Mouse (Mus musculus): ENCODE data around the gene Msantd2. TPM values are rescaled to one million over a fixed set of nuclear protein-coding genes. Genes with fewer than 3 reads are reported as not detected.

Msantd2 gene
- polyA plus RNA-seq, 1 experiment from 2014 or later, result 35.4 TPM

- no peak for ATAC-seq (ENCODE audit: low FRiP score)
- Histone ChIP-seq H3K27me3 (peaks cover 36% of the 10 kb centered on the region), H3K4me3 (no peak overlapping the region), H3K4me2 (no peak overlapping the region), H3K9ac (no peak overlapping the region), H3K36me3 (no peaks in the 10 kb centered on the region), H3K4me1 (replicated peaks) (peaks cover 3% of the 10 kb centered on the region; the same call in 1 of the 2 replicates), H3K9me3 (no peaks in the 10 kb centered on the region), H3K27ac (no peak overlapping the region)
- WGBS, result 86% methylated on average over 4 of the region's 4 CpGs
Observed at GRCm38 (mm10) chr9:37536851-37537250, 47.7 kb downstream of the Msantd2 start.

- H3K4me1 ChIP-seq (replicated peaks), result peaks cover 3% of the 10 kb centered on the region; the same call in 1 of the 2 replicates
- H3K4me2 ChIP-seq, result no peak overlapping the region
- no peaks in the 10 kb centered on the region for H3K9me3 ChIP-seq
- no peaks in the 10 kb centered on the region for H3K36me3 ChIP-seq
- H3K9ac ChIP-seq, result no peak overlapping the region
- WGBS, result 81% methylated on average over 5 of the region's 5 CpGs
- ATAC-seq (ENCODE audit: low FRiP score), result no peak
- H3K27me3 ChIP-seq, result peaks cover 39% of the 10 kb centered on the region
- H3K4me3 ChIP-seq, result no peak overlapping the region
- H3K27ac ChIP-seq, result no peak overlapping the region
Observed at GRCm38 (mm10) chr9:37537658-37538250, 48.6 kb downstream of the Msantd2 start.

GRCm38 (mm10) chr9:37539170-37540025 lies 50.3 kb downstream of the Msantd2 start, which contains the start of gene Vsig2:
Vsig2 (plus strand) TSS chr9:37539255.
- Histone ChIP-seq H3K4me1 (replicated peaks) (peaks cover 7% of the 10 kb centered on the region; the same call in 1 of the 2 replicates), H3K27ac (no peak within 1 kb of the TSS), H3K27me3 (peaks cover 45% of the 10 kb centered on the region), H3K9ac (no peak within 1 kb of the TSS), H3K4me2 (no peak within 1 kb of the TSS), H3K9me3 (no peaks in the 10 kb centered on the region), H3K4me3 (no peak within 1 kb of the TSS), H3K36me3 (no peaks in the 10 kb centered on the region)
- no peak for ATAC-seq (ENCODE audit: low FRiP score)
- 46% methylated on average over 23 of the region's 23 CpGs for WGBS

DNA sequence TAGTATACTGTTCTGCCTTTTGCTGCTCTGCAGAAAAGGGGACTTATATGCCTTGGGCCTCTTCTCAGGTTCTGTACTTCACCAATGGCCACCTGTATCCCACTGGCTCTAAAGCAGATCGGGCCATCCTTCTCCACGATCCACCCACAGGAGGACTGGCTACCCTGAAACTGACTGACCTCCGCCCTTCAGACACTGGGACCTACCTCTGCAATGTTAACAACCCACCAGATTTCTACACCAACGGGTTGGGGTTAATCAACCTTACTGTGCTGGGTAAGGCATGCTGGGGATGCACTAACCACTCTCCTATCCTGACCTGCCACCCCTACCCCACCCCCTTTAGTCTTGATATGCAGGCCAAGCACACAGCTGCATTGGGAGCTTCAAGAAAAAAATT lies 51.1 kb downstream of the Msantd2 start:
- no peak overlapping the region for H3K4me3 ChIP-seq
- H3K27ac ChIP-seq, result no peak overlapping the region
- peaks cover 14% of the 10 kb centered on the region for H3K4me1 ChIP-seq (replicated peaks)
- H3K27me3 ChIP-seq, result peaks cover 53% of the 10 kb centered on the region
- H3K4me2 ChIP-seq, result no peak overlapping the region
- no peaks in the 10 kb centered on the region for H3K9me3 ChIP-seq
- no peak overlapping the region for H3K9ac ChIP-seq
- ATAC-seq (ENCODE audit: low FRiP score), result no peak
- WGBS, result 93% methylated on average over 4 of the region's 4 CpGs
- H3K36me3 ChIP-seq, result no peaks in the 10 kb centered on the region

DNA sequence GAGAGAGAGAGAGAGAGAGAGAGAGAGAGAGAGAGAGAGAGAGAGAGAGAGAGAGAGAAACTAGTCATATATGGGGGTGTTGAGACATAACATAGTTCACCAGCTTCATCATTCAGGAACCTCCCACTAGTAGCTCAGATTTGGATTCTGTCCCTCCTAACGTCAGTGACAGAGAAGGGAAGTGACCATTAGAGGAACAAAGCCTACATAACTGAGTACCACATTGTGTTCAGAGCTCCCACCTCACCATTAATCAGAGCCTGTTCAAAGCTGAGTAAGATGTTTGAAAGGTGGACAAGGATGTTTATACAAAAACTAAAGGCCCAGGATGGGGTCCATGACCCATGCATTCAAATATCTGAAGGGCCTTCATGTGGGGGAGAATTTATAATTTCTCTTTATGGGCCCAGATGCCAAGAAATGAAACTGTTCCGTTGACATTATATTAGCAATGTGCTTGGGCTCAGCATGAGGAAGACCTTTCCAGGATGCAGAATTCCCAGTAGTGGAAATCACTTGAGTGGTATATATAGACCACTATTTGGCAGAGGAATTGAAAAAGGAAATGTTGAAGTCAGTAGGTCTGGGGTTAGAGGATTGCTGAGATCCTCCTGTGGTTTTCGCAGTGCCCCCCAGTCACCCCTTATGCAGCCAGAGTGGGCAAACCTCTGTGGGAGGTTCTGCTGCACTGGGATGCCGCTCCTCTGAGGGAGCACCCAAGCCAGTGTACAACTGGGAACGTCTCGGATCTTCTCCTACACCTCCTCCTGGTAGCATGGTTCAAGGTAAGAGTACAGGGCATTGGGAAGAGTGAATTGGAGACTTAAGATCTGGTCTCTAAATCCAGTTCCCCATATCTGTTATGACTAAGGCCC lies 51.8 kb downstream of the Msantd2 start:
- H3K9me3 ChIP-seq, result no peaks in the 10 kb centered on the region
- ATAC-seq (ENCODE audit: low FRiP score), result no peak
- no peak overlapping the region for H3K4me2 ChIP-seq
- WGBS, result 83% methylated on average over 6 of the region's 6 CpGs
- no peaks in the 10 kb centered on the region for H3K36me3 ChIP-seq
- no peak overlapping the region for H3K4me3 ChIP-seq
- no peak overlapping the region for H3K9ac ChIP-seq
- H3K27me3 ChIP-seq, result peaks cover 60% of the 10 kb centered on the region
- H3K27ac ChIP-seq, result no peak overlapping the region
- peaks cover 20% of the 10 kb centered on the region for H3K4me1 ChIP-seq (replicated peaks)

- Histone ChIP-seq H3K9ac (no peak overlapping the region), H3K27ac (no peak overlapping the region), H3K27me3 (peaks cover 68% of the 10 kb centered on the region), H3K9me3 (no peaks in the 10 kb centered on the region), H3K4me1 (replicated peaks) (peaks cover 22% of the 10 kb centered on the region), H3K4me3 (no peak overlapping the region), H3K4me2 (no peak overlapping the region), H3K36me3 (no peaks in the 10 kb centered on the region)
- ATAC-seq (ENCODE audit: low FRiP score), result no peak
- 74% methylated on average over 7 of the region's 7 CpGs for WGBS
Observed at GRCm38 (mm10) chr9:37541851-37542642, 52.9 kb downstream of the Msantd2 start.

DNA sequence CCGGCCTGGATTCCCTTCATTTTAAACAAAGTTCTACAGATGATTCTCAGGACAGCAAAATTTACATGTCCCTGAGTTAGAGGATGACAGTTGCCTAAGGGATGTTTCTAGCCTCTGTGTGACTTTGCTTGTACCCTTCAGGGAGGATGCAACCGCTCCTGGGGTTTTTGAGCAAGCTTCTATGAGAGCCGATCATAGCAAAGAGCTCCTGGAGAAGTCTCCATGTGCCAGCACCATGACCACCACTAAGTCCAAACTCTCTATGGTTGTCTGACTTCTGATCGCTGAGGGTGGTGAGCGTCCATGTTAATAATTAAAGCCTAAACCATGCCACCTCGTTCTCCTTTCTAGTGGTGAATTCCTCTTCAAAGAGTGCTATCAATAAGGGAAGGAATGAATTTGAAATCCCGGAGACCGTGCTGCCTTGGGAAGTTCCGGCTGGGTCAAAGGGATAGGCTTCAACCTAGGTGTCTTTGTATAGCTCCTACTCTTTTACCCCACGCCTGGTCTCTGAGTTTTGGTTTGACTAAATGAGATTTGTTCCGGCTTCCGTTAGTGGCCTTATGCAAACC lies 54.8 kb downstream of the Msantd2 start:
- Histone ChIP-seq H3K4me3 (peak overlapping the region; percentile 32; the same call in 1 of the 2 replicates), H3K4me2 (peak overlapping the region; percentile 57), H3K9ac (peak overlapping the region; percentile 51; the same call in 1 of the 2 replicates), H3K36me3 (no peaks in the 10 kb centered on the region), H3K27ac (no peak overlapping the region), H3K27me3 (peaks cover 80% of the 10 kb centered on the region), H3K9me3 (no peaks in the 10 kb centered on the region), H3K4me1 (replicated peaks) (peaks cover 22% of the 10 kb centered on the region)
- 26% methylated on average over 12 of the region's 12 CpGs for WGBS
- ATAC-seq (ENCODE audit: low FRiP score), result no peak

DNA sequence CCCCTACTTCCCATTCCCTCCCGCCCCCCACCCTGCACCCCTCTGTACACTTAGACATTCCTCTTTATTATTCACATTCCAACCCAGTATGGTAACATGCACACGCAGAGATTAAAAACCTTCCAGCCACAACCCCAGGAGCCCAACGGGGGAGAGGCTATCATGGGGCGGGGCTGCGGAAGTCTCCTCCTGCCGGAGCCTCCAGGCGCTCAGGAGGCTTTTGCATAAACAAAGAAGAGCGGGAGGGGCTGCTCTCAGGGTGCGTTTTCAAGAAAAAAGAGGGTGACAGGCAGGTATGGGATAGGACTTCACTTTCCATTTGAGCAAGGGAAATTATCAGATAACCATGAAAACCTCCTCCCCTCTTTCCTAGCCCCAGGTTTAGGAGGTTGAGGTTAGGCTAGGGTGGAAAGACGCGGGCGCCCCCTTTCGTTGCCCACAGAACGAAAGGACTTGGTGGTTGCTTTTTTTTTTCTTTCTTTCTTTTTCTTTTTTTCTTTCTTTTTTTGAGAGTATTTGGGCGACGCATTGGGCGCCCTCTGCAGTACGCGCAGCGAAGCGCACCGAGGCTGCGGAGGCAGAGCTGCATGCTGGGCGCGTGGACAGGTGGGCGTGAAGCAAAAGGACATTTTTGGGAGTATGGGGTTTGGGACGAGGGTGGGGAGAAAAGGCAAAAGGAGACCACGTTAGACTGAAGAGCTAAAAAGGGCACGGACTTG lies 55.5 kb downstream of the Msantd2 start:
- H3K4me1 ChIP-seq (replicated peaks), result peaks cover 22% of the 10 kb centered on the region
- ATAC-seq (ENCODE audit: low FRiP score), result peak; percentile 57
- no peak overlapping the region for H3K27ac ChIP-seq
- H3K9ac ChIP-seq, result peak overlapping the region; percentile 56; the same call in 1 of the 2 replicates
- WGBS, result 2% methylated on average over 29 of the region's 29 CpGs
- no peaks in the 10 kb centered on the region for H3K36me3 ChIP-seq
- peak overlapping the region; percentile 57 for H3K4me2 ChIP-seq
- no peaks in the 10 kb centered on the region for H3K9me3 ChIP-seq
- peak overlapping the region; percentile 32 for H3K4me3 ChIP-seq
- H3K27me3 ChIP-seq, result peaks cover 84% of the 10 kb centered on the region

GRCm38 (mm10) chr9:37545166-37545610 lies 56.1 kb downstream of the Msantd2 start:
- 9% methylated on average over 17 of the region's 17 CpGs for WGBS
- peaks cover 19% of the 10 kb centered on the region for H3K4me1 ChIP-seq (replicated peaks)
- H3K27ac ChIP-seq, result no peak overlapping the region
- H3K9me3 ChIP-seq, result no peaks in the 10 kb centered on the region
- no peaks in the 10 kb centered on the region for H3K36me3 ChIP-seq
- H3K4me2 ChIP-seq, result peak overlapping the region; percentile 57
- H3K4me3 ChIP-seq, result peak overlapping the region; percentile 32
- H3K27me3 ChIP-seq, result peaks cover 90% of the 10 kb centered on the region
- ATAC-seq (ENCODE audit: low FRiP score), result peak; percentile 63
- H3K9ac ChIP-seq, result peak overlapping the region; percentile 56; the same call in 1 of the 2 replicates

- H3K36me3 ChIP-seq, result no peaks in the 10 kb centered on the region
- no peaks in the 10 kb centered on the region for H3K9me3 ChIP-seq
- peaks cover 19% of the 10 kb centered on the region for H3K4me1 ChIP-seq (replicated peaks)
- peak overlapping the region; percentile 57; the same call in 1 of the 2 replicates for H3K4me2 ChIP-seq
- peak overlapping the region; percentile 8; the same call in 1 of the 2 replicates for H3K4me3 ChIP-seq
- peaks cover 95% of the 10 kb centered on the region for H3K27me3 ChIP-seq
- H3K27ac ChIP-seq, result no peak overlapping the region
- H3K9ac ChIP-seq, result peak overlapping the region; percentile 56
- no peak for ATAC-seq (ENCODE audit: low FRiP score)
- 13% methylated on average over 27 of the region's 27 CpGs for WGBS
Observed at GRCm38 (mm10) chr9:37545847-37546452, 56.8 kb downstream of the Msantd2 start.
